Mouse (Mus musculus) brain, embryonic 14.5 days (tissue): ENCODE data around the gene Kcnip1.

ENCODE experiments used
- CTCF ChIP-seq: fragments of 200-500 bp; IDR thresholded peaks from 2 replicates; pipeline ENCODE4 v1.5.1; 2012; ENCODE audit warnings: inconsistent platforms, mild to moderate bottlenecking, moderate library complexity, borderline replicate concordance; ENCODE audit not compliant: insufficient read depth, insufficient read length; ENCODE audit errors: extremely low read depth
- POLR2A ChIP-seq: fragments of 200-500 bp; IDR thresholded peaks from 2 replicates; pipeline ENCODE4 v1.6.1; 2012; ENCODE audit warnings: mild to moderate bottlenecking, inconsistent platforms, borderline replicate concordance; ENCODE audit not compliant: poor library complexity, insufficient read depth, insufficient read length, severe bottlenecking; ENCODE audit errors: extremely low read depth

- TF ChIP-seq POLR2A (no peak), CTCF (no peak)
Measured at GRCm38 (mm10) chr11:33951155-33951554, 41.8 kb downstream of the Kcnip1 start.
